Mouse (Mus musculus): Measurements from ENCODE around the gene Dlg2.

- no peak for TF ChIP-seq CTCF (IDR thresholded peaks at IDR 0.05; ENCODE audit: insufficient read depth, low read length)
- no peak for TF ChIP-seq POLR2A (IDR thresholded peaks at IDR 0.05; ENCODE audit: borderline replicate concordance, extremely low read depth, low read depth, low read length)
These were observed 31.7 kb downstream of the Dlg2 start for GRCm38 (mm10) chr7:90508124-90508523.
